Mouse (Mus musculus): ENCODE data around the gene Pcid2. TPM values are rescaled to one million over a fixed set of nuclear protein-coding genes. Genes with fewer than 3 reads are reported as not detected.
"Not testable (repeated sequence)": the region's sequence is repeated elsewhere in the genome, so short reads cannot be mapped to it uniquely, and the experiment has no call there.

The Pcid2 gene
- polyA plus RNA-seq, 2 experiments = 10.9 to 12.3 TPM

GRCm38 (mm10) chr8:13148476-13148875 is 43.2 kb upstream of the Pcid2 start:
- Histone ChIP-seq H3K9ac (replicated peaks) (no peak overlapping the region), H3K9me3 (ENCODE audit: control insufficient read depth, low read length) (no peaks in the 10 kb centered on the region), H3K27me3 (ENCODE audit: control insufficient read depth, insufficient read depth, low read length) (no peaks in the 10 kb centered on the region), H3K4me2 (ENCODE audit: low read depth) (no peak overlapping the region), H3K4me1 (replicated peaks; ENCODE audit: control insufficient read depth in 2 of 2, insufficient read depth in 2 of 2, low read length in 1 of 2) (no peaks in the 10 kb centered on the region), H3K36me3 (replicated peaks; ENCODE audit: control insufficient read depth, insufficient read depth, low read depth) (peaks cover 50% of the 10 kb centered on the region), H3K27ac (no peak overlapping the region), H3K4me3 (ENCODE audit: insufficient read depth in 1 of 2, low read depth in 2 of 2, low read length in 2 of 2) (no peak overlapping the region)
- DNase-seq (ENCODE audit: low read depth in 3 of 3, low spot score in 3 of 3) = no peak
- TF ChIP-seq EP300 (IDR thresholded peaks at IDR 0.05; ENCODE audit: low read depth) (no peak), CTCF (IDR thresholded peaks at IDR 0.05; ENCODE audit: low read depth) (no peak)
- WGBS (ENCODE audit: insufficient replicate concordance) = 65% methylated on average over 2 of the region's 2 CpGs
- ATAC-seq (ENCODE audit: insufficient read depth) = no peak

DNA sequence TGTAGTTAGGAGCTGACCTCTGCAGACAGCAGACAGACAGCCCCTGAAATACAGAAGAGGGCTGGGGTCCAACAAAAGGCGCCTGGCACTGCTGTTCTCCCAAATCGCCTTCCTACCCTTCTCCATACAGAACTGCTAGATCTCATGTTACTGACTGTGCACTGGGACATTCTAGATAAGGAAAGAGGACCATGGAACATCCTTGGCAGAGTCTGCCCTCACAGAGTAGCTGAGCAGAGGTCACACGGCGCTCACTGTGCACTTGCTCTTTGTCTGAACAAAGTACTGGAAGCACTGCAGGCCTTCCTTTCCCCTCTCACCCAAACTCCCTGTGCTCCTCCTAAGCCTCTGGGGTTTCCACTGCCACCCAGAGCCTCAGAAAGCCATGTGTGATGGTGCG is 36.4 kb upstream of the Pcid2 start:
- peaks cover 94% of the 10 kb centered on the region for H3K36me3 ChIP-seq (replicated peaks; ENCODE audit: control insufficient read depth, insufficient read depth, low read depth)

GRCm38 (mm10) chr8:13139641-13140182 is 34.5 kb upstream of the Pcid2 start:
- DNase-seq (ENCODE audit: low read depth in 3 of 3, low spot score in 3 of 3) (no peak), ATAC-seq (ENCODE audit: insufficient read depth) (no peak)
- Histone ChIP-seq H3K36me3 (replicated peaks; ENCODE audit: control insufficient read depth, insufficient read depth, low read depth) (peaks cover 93% of the 10 kb centered on the region), H3K27me3 (ENCODE audit: control insufficient read depth, insufficient read depth, low read length) (no peaks in the 10 kb centered on the region), H3K4me3 (ENCODE audit: insufficient read depth in 1 of 2, low read depth in 2 of 2, low read length in 2 of 2) (no peak overlapping the region), H3K9ac (replicated peaks) (no peak overlapping the region), H3K4me2 (ENCODE audit: low read depth) (no peak overlapping the region), H3K4me1 (replicated peaks; ENCODE audit: control insufficient read depth in 2 of 2, insufficient read depth in 2 of 2, low read length in 1 of 2) (no peaks in the 10 kb centered on the region), H3K9me3 (ENCODE audit: control insufficient read depth, low read length) (no peaks in the 10 kb centered on the region), H3K27ac (no peak overlapping the region)
- TF ChIP-seq EP300 (IDR thresholded peaks at IDR 0.05; ENCODE audit: low read depth) (no peak), CTCF (IDR thresholded peaks at IDR 0.05; ENCODE audit: low read depth) (no peak)
- 85% methylated on average over 6 of the region's 6 CpGs for whole genome bisulfite sequencing (ENCODE audit: insufficient replicate concordance)

More for the DNA sequence above, 36.4 kb upstream of the Pcid2 start:
- no peak overlapping the region for H3K4me3 ChIP-seq (ENCODE audit: insufficient read depth in 1 of 2, low read depth in 2 of 2, low read length in 2 of 2)
- DNase-seq (ENCODE audit: low read depth in 3 of 3, low spot score in 3 of 3) (no peak), ATAC-seq (ENCODE audit: insufficient read depth) (no peak)
- no peaks in the 10 kb centered on the region for H3K9me3 ChIP-seq (ENCODE audit: control insufficient read depth, low read length)
- H3K4me1 ChIP-seq (replicated peaks; ENCODE audit: control insufficient read depth in 2 of 2, insufficient read depth in 2 of 2, low read length in 1 of 2) = no peaks in the 10 kb centered on the region
- TF ChIP-seq EP300 (IDR thresholded peaks at IDR 0.05; ENCODE audit: low read depth) = no peak
- no peak for TF ChIP-seq CTCF (IDR thresholded peaks at IDR 0.05; ENCODE audit: low read depth)
- H3K4me2 ChIP-seq (ENCODE audit: low read depth) = no peak overlapping the region
- H3K27me3 ChIP-seq (ENCODE audit: control insufficient read depth, insufficient read depth, low read length) = no peaks in the 10 kb centered on the region
- 83% methylated on average over 5 of the region's 5 CpGs for WGBS (ENCODE audit: insufficient replicate concordance)
- no peak overlapping the region for H3K27ac ChIP-seq
- H3K9ac ChIP-seq (replicated peaks) = no peak overlapping the region

- WGBS (ENCODE audit: insufficient replicate concordance) = 48% methylated on average over 9 of the region's 9 CpGs
- H3K4me2 ChIP-seq (ENCODE audit: low read depth); H3K9me3 ChIP-seq (ENCODE audit: control insufficient read depth, low read length); H3K27me3 ChIP-seq (ENCODE audit: control insufficient read depth, insufficient read depth, low read length); H3K4me1 ChIP-seq (replicated peaks; ENCODE audit: control insufficient read depth in 2 of 2, insufficient read depth in 2 of 2, low read length in 1 of 2); H3K9ac ChIP-seq (replicated peaks); H3K4me3 ChIP-seq (ENCODE audit: insufficient read depth in 1 of 2, low read depth in 2 of 2, low read length in 2 of 2); H3K27ac ChIP-seq: not testable (repeated sequence)
- TF ChIP-seq CTCF (IDR thresholded peaks at IDR 0.05; ENCODE audit: low read depth) = peak; percentile 80
- ATAC-seq (ENCODE audit: insufficient read depth) = peak; percentile 49; the same call in 1 of the 2 replicates
- peak; percentile 44 to 50 (median 50) for DNase-seq (ENCODE audit: low read depth in 3 of 3, low spot score in 3 of 3)
- H3K36me3 ChIP-seq (replicated peaks; ENCODE audit: control insufficient read depth, insufficient read depth, low read depth) = peaks cover 90% of the 10 kb centered on the region
Observed at GRCm38 (mm10) chr8:13132220-13132619, 27.0 kb upstream of the Pcid2 start.

DNA sequence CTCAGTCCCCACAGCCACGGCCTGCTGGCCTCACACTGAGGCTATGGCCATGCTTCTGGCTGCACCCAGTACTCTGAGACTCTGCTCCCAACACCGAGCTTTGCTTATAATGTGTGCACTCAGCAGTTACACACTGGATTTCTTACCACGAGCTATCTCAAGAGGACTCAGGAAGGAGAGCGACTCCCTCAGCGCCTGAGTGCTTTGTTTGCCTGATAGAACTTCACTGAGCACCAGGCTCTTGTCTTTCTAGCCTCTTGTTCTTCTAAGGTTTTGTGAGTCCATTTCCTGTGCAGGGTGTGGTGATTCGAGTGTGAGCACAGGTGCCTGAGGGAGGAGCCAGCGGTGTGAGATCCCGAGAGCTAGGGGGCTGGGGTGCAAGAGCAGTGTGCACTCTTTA is 19.6 kb upstream of the Pcid2 start:
- 82% methylated on average over 8 of the region's 8 CpGs for WGBS (ENCODE audit: insufficient replicate concordance)
- Histone ChIP-seq H3K4me3 (ENCODE audit: insufficient read depth in 1 of 2, low read depth in 2 of 2, low read length in 2 of 2) (no peak overlapping the region), H3K4me2 (ENCODE audit: low read depth) (no peak overlapping the region), H3K9me3 (ENCODE audit: control insufficient read depth, low read length) (no peaks in the 10 kb centered on the region), H3K4me1 (replicated peaks; ENCODE audit: control insufficient read depth in 2 of 2, insufficient read depth in 2 of 2, low read length in 1 of 2) (peaks cover 24 to 36% of the 10 kb centered on the region in 2 experiments), H3K36me3 (replicated peaks; ENCODE audit: control insufficient read depth, insufficient read depth, low read depth) (peaks cover 67% of the 10 kb centered on the region), H3K9ac (replicated peaks) (no peak overlapping the region), H3K27ac (no peak overlapping the region), H3K27me3 (ENCODE audit: control insufficient read depth, insufficient read depth, low read length) (no peaks in the 10 kb centered on the region)
- no peak for TF ChIP-seq CTCF (IDR thresholded peaks at IDR 0.05; ENCODE audit: low read depth)
- no peak for TF ChIP-seq EP300 (IDR thresholded peaks at IDR 0.05; ENCODE audit: low read depth)
- ATAC-seq (ENCODE audit: insufficient read depth) = no peak
- DNase-seq (ENCODE audit: low read depth in 3 of 3, low spot score in 3 of 3) = no peak
